Mouse (Mus musculus) large intestine, adult 2 months (tissue): ENCODE results near the gene Hpgd. TPM values are rescaled to one million over a fixed set of nuclear protein-coding genes. Genes with fewer than 3 reads are reported as not detected.
A peak's percentile ranks its signal among the peaks of the same experiment; 100 is the strongest.
"Not testable (repeated sequence)": the region's sequence is repeated elsewhere in the genome, so short reads cannot be mapped to it uniquely, and the experiment has no call there.

Source experiments
- DNase-seq: peaks from one replicate; pipeline ENCODE4 v3.0.0-alpha.2; 2012; ENCODE audit warnings: low read depth, low spot score
- WGBS: fragments of 180-500 bp; shearing (Covaris S2); methylation state at CpG from one replicate; pipeline ENCODE4 v1.1.7; 2018; 5-methylcytosine and 5-hydroxymethylcytosine counted together
- polyA plus RNA-seq: library from polyadenylated mRNA; depleted of rRNA; stranded (reverse); fragments of >200 nt; gene quantifications from 2 replicates; pipeline ENCODE4 v1.2.3, GENCODE M21; 2012; rRNA removed

Hpgd gene
- polyA plus RNA-seq = 21.8 and 34.1 TPM in 2 replicates

GRCm38 (mm10) chr8:56294373-56294877 is at the start of gene Hpgd:
Hpgd (plus strand) TSS chr8:56294585.
- peak; percentile 67 for DNase-seq
- WGBS = under 1% methylated on average over 33 of the region's 33 CpGs

DNA sequence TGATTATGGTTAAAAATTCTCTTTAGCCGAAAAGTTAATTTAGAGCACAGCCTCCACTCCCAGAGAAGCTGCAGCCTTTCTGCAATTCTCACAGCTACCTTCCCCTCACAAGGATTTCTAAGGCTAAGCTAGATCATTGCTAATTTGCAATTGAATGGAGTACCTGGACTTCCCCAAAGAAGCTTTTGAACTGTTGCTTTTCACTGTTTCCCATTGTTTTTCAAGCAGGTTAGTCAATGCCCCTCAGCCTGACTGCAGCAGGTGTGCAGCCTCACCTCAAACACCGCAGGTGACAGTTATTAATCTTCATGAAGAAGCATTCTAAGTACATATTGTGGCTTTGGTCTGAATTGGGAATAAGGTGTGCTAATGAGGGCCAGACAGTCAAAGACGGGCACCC is 42.7 kb upstream of the Hpgd start:
- not testable (repeated sequence) for DNase-seq
- WGBS = 81% methylated on average over 3 of the region's 3 CpGs

- no peak for DNase-seq
- WGBS = 56% methylated on average over 1 of the region's 1 CpGs
Observed at GRCm38 (mm10) chr8:56252314-56252713, 42.1 kb upstream of the Hpgd start.

DNA sequence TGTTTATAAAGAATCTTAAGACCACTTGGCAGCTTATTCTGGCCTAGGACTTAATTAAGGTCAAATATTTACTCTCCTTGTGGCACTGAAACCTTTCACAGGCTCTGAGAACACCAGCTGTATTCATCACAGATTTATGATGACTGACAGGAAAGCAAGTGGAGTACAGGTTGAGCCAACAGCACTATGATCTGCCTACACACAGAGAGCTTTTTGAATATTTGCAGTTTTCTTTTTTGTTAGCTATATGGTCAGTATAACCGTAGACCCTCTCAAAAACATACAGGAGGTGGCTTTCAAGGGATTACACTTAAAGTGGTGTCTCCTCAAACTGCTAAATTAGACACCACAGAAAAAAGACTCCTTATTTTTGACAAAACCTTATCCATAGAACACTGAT is 33.2 kb upstream of the Hpgd start:
- WGBS = 43% methylated on average over 1 of the region's 1 CpGs
- DNase-seq = no peak

DNA sequence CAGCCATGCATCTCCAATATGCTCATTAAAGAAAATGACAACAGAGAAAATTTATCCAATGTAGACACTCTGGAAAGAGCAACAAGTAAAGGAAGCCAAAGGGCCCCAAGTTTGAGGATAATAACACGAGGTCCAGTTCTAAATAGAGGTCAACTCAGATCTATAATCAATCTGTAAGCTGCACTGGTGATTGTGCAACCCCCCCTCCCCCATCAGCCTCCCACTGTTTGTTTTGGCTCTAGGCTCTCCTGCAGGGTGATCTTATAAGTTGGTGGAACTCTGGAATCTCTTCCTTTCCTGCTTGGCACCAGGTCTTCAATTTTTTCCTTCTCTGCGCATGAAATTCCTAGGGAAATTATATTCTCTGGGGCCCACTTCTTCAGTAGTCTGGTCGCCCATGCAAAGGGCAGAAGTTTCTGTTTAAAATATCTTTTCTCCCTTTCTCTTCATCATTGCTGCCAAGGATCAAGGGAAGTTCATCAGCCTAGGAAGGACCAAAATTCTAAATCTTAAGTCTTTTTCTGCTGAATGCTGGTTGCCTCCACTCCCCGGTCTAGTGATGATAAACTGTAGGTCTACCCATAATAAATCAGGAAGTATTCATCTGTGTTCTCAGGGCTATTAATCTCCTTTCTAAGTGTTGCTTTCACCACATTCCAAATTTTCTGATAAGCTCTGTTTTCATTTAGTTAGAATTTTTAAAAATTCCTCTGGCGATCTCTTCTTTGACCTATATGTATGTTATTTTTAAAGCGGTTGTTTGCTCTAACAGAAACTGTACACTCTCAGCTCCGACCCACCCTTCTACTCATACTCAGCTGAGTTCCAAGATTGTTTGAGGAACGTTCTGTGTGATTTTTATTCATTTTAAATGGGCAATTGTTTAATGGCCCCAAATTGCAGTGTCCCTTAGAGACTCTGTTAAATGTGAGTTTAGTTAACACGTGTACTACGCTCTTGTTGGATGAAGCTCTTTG is 24.4 kb upstream of the Hpgd start:
- WGBS = 39% methylated on average over 10 of the region's 10 CpGs
- DNase-seq = no peak

DNA sequence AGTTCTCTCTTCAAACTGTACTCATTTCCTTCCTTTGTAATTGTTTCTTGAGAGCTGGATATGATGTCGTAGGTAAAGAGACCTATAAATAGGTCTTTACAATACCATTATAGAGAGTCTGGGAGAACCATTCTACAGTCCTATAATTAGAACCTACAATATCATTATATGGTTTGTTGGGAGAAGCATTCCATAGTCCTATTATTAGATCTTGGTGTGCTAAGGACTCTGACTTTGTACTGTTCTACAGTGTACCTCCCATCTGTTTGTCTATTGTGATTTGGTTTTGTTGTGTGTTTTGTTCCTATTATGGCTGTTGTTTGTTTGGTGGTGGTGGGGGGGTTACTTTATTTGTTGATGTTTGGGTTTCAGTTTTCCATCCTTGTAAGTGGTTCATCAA is 21.5 kb upstream of the Hpgd start:
- 29% methylated on average over 1 of the region's 1 CpGs for WGBS
- DNase-seq = no peak

DNA sequence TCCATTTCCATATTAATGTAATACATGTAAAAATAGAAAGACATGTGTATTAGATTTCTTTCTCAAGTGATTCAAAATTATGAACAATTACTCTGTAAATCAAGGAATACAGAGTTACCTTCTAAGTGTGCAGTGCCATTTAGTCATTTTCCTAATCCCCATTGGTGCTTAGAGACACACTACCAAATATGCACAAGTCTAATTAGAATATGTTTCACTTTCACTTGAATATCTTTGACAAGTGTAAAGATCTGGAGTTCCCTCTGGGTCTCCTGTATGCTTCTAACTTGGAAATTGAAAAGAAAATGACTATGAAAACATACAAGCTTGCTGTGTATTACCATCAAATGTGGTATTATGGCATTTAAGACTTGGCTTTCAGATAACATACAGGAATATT is 19.1 kb upstream of the Hpgd start:
- DNase-seq = no peak

GRCm38 (mm10) chr8:56277810-56278528 is 16.4 kb upstream of the Hpgd start:
- no peak for DNase-seq
- 22% methylated on average over 7 of the region's 9 CpGs for WGBS

- DNase-seq = no peak
- WGBS = 74% methylated on average over 2 of the region's 2 CpGs
Observed at GRCm38 (mm10) chr8:56278545-56279063, 15.8 kb upstream of the Hpgd start.

GRCm38 (mm10) chr8:56283936-56284335 is 10.4 kb upstream of the Hpgd start:
- DNase-seq = no peak
- WGBS = 85% methylated on average over 1 of the region's 1 CpGs

DNA sequence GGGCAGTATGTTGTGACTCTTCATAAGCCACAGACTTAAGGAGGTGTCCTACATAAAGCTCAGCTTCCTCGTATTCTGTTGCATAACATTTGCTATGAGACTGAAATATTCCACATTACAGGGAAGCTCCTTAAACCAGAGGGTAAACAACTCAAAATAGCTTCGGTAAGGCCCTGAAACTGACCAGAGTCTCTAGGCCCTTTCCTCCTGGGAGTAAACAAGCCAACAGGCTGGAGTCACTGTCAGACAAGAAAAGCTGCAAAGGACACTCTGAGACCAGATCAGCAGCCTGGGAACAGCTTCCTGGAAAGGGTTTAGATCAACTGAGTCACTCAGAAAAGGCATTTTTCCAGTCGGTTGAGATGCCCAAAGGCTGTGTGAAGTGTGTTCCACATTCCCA is 9.4 kb upstream of the Hpgd start:
- DNase-seq = no peak
- WGBS = 28% methylated on average over 3 of the region's 3 CpGs

DNA sequence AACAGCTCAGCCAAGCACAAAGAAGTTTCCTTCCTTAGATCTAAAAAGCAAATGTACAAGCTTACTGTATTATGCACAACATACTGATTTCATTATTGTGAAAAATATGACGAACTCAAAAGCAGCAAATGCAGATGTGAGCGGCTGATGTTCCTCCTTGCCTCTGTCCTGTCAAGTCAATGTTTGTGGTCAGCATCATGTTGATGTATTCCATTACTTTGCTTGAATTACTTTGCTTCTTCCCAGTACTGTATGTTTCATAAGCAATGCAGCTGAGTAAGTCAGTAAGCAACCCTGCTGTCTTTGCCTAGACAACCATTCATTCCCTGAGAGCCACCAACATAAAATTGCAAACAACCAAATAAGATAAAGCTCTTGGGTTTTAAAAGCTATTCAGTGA is 7.7 kb upstream of the Hpgd start:
- WGBS = 98% methylated on average over 2 of the region's 2 CpGs
- DNase-seq = no peak

DNA sequence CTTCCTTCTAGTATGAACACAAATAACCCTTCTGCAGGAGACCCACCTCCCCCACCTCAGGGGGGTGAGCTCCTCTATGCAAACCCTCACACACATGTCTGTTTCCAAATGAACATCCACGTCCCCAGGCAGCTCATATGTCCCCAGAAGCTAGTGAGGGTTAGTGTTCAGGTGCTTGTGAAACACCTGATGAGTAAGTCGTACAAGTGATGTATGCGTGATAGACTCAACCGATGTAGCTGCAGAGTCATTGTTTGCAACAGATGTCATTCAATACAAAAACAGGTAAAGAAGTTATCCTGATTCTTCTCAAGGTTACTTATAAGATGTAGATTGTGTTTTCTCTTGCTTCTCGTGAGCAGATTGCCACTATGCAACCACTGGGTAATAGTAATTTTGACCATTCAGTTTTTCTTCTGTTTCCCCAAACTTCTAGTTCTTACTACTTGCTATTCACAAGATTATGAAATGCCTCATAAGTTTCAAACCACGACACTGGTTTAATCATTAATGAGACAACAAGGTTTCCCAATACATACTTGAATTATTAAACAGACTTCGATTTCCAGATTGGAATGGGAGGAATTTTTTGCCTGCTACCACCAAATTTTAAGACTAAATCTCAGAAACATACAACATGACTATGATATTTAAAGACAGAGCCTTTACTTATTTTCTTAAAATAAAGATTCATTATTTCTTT is 6.9 kb upstream of the Hpgd start:
- 69% methylated on average over 7 of the region's 7 CpGs for WGBS
- DNase-seq = no peak

- DNase-seq = no peak
- 89% methylated on average over 7 of the region's 7 CpGs for WGBS
Observed at GRCm38 (mm10) chr8:56292318-56292717, 2.1 kb upstream of the Hpgd start.

- WGBS = 5% methylated on average over 8 of the region's 8 CpGs
- DNase-seq = no peak
Observed at GRCm38 (mm10) chr8:56293480-56293879, 905 bp upstream of the Hpgd start.

- WGBS = 5% methylated on average over 14 of the region's 14 CpGs
- DNase-seq = no peak
Observed at GRCm38 (mm10) chr8:56294886-56295555, 636 bp downstream of the Hpgd start.

DNA sequence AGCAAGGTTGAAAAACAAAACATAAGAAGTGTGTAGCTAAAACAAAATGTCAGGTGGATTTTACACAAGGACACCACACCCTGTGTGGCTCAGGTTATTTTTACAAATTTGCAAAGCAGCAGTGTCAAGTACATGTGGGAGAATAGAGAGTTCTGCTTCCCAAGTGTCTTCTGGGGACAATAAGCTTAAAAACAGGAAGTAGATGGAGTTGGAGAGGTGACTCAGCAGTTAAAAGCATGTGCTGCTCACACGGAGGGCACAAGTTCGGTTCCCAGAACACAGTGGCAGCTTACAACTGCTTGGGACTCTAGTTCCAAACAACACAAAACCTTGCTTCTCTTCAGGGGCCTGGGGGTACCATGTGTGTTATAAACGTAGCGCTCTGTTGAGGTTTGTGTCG is 5.0 kb downstream of the Hpgd start:
- WGBS = 49% methylated on average over 5 of the region's 5 CpGs

DNA sequence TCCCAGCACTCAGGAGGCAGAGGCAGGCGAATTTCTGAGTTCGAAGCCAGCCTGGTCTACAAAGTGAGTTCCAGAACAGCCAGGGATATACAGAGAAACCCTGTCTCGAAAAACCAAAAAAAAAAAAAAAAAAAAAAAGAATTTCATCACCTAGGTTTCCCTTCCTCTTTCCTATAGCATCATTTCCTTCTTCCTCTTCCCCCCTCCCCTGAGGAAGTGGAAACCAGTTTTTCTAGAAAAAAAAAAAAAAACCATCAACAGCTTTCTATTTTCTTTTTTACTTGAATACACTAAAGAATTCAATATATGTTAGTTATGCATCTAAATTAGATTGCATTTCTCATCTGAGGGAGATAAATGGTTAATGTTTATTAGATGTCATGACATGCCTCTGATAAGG is 6.9 kb downstream of the Hpgd start:
- 84% methylated on average over 3 of the region's 3 CpGs for WGBS
- not testable (repeated sequence) for DNase-seq

More for the DNA sequence above, 5.0 kb downstream of the Hpgd start:
- no peak for DNase-seq

GRCm38 (mm10) chr8:56304595-56304994 is 10.2 kb downstream of the Hpgd start:
- 30% methylated on average over 7 of the region's 7 CpGs for WGBS
- no peak for DNase-seq
